Mouse (Mus musculus) bone marrow, adult 2 months (tissue): ENCODE measurements around the gene Syt1.

Experiments
- CTCF ChIP-seq: fragments of 200-500 bp; IDR thresholded peaks from 2 replicates; pipeline ENCODE4 v1.5.1; 2011; ENCODE audit warnings: low read length, control low read depth; ENCODE audit not compliant: control insufficient read depth, insufficient read depth
- POLR2A ChIP-seq: fragments of 200-500 bp; IDR thresholded peaks from 2 replicates; pipeline ENCODE4 v1.6.1; 2011; ENCODE audit warnings: low read depth, mild to moderate bottlenecking, control low read depth, low read length, borderline replicate concordance; ENCODE audit not compliant: control insufficient read depth

DNA sequence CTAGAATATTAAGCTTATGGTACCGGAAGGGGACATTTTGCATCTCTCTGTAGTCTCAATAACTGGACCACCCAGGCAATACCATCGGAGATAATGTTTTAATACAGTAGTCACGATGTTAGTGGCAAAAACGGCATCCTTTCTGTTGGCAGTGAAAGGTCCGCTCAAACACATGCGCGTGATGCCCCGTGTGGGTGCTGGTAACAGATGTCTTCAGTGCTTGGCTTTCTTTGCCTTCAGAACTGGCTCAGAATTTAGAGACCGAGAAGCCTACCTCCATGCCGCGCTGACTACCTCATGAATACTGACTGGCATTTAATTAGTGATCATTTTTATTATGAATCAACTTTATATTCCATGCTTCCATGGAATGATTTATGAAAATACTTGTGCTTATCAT is 355.7 kb downstream of the Syt1 start:
- TF ChIP-seq CTCF (no peak), POLR2A (no peak)
